Mouse (Mus musculus) bone marrow macrophage, adult 2 months (primary cell): ENCODE measurements around the gene Olfr628.

Experiments used
- CTCF ChIP-seq: IDR thresholded peaks from 2 replicates; pipeline ENCODE4 v1.5.1; 2012; ENCODE audit warnings: low read depth, mild to moderate bottlenecking, low read length, moderate library complexity
- POLR2A ChIP-seq: IDR thresholded peaks from 2 replicates; pipeline ENCODE4 v1.6.1; 2012; ENCODE audit warnings: mild to moderate bottlenecking, low read depth, low read length, borderline replicate concordance

DNA sequence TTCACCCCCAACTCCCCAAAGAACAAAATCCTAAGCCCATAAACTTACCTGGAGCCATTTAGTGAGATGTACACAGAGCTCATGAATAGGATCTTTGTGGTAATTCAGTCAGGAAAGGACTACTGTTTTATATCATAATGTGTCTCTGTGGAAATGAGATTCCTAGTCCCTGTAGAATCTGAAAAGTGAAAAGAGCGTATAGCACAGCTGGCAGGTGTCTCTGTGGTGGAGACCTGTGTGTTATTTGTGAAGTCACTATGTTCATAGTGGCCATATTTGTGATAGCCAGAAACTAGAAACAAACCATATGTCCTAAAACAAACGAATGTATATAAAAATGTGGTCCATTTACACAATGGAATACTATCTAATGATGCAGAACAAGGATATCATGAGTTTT lies 41.3 kb downstream of the Olfr628 start, which contains the start of gene Olfr69:
- no peak for TF ChIP-seq CTCF
- no peak for TF ChIP-seq POLR2A
